16 mouse cellular contexts compared by ENCODE assay signal in genomic region chr9:70196956-70197659, GRCm38 (mm10). TPM values are rescaled to one million over a fixed set of nuclear protein-coding genes. Genes with fewer than 3 reads are reported as not detected.
DNase-seq lines count a peak whose midpoint lies in the region; ATAC-seq lines count a peak whose summit lies in the region.
"Had no signal": no experiment of that assay in that cellular context is flagged by ENCODE, and none has a peak within 500 bp of the region (broad histone marks: within the 10 kb centered on the region; RNA-seq: fewer than 3 reads in every experiment).

No protein-coding gene starts in this region.

- no peak for ATAC-seq in CD4-positive, CD25-positive, alpha-beta regulatory T cell, adult 4 months
- ATAC-seq: forebrain, embryonic 16.5 days had no signal

- DNase-seq in CD4-positive, CD25-positive, alpha-beta regulatory T cell, adult 2 months (ENCODE audit: low read depth, low spot score): peak; percentile 15
- peak; percentile 13 for DNase-seq in 416B (ENCODE audit: low read depth)
- peak; percentile 47 for DNase-seq in ES-CJ7 (ENCODE audit: low read depth, low spot score)
- DNase-seq in induced T-regulatory cell, adult 2 months (ENCODE audit: low read depth): peak; percentile 21
- no peak for DNase-seq in cerebellum, adult 9-11 months
- DNase-seq in embryo, embryonic 10.5 days (ENCODE audit: low spot score): no peak
- DNase-seq in cerebellum, adult 11-12 months: no peak
- DNase-seq: cerebellum, adult 9-10 months; gastrocnemius, postnatal 36 days; heart, postnatal 36 days; kidney, adult 2 months; kidney, postnatal 14 days; right cerebral cortex, postnatal 14 days had no signal

RNA-seq across cellular contexts. Expression of gene Myo1e, which starts 10.0 kb away (rescaled TPM):
- polyA plus RNA-seq in CD4-positive, CD25-positive, alpha-beta regulatory T cell, adult 4 months (2017; shearing (Covaris generic)): 10 to 100 TPM; 32.1 to 54.1 TPM

RNA-seq across cellular contexts. Expression of gene Fam81a, which starts 54.7 kb away (rescaled TPM):
- polyA plus RNA-seq in CD4-positive, CD25-positive, alpha-beta regulatory T cell, adult 4 months (2017; shearing (Covaris generic)): 1 to 10 TPM; 1.3 to 1.5 TPM
- polyA plus RNA-seq: macrophage had no signal

Comparison
In these comparisons a context has a peak if more than half of its experiments do, and no peak if none do; other contexts are left out.
1. DNase-seq: peak in CD4-positive, CD25-positive, alpha-beta regulatory T cell, adult 2 months (single experiment), 416B (single experiment), ES-CJ7 (single experiment) and induced T-regulatory cell, adult 2 months (single experiment); none in cerebellum, adult 9-11 months (single experiment), embryo, embryonic 10.5 days (single experiment) and cerebellum, adult 11-12 months (single experiment).